Mouse (Mus musculus) G1E (cell line): ENCODE data around the gene Atf7. TPM values are rescaled to one million over a fixed set of nuclear protein-coding genes. Genes with fewer than 3 reads are reported as not detected.

ENCODE experiments used
- ATAC-seq: 2 replicates; pipeline ENCODE4 v1.8.0; 2016; ENCODE audit warnings: mild to moderate bottlenecking; ENCODE audit not compliant: insufficient number of reproducible peaks, poor library complexity, low FRiP score, severe bottlenecking; ENCODE audit errors: extremely low read depth
- DNase-seq: peaks from one replicate; pipeline ENCODE4 v3.0.0; 2012; ENCODE audit warnings: low spot score
- H3K27me3 ChIP-seq: 2 replicates; pipeline ENCODE4 v1.6.1; 2012; ENCODE audit warnings: mild to moderate bottlenecking, low read length, inconsistent platforms; ENCODE audit not compliant: insufficient read depth
- H3K36me3 ChIP-seq: replicated peaks from 2 replicates; pipeline ENCODE3; 2012; ENCODE audit warnings: mild to moderate bottlenecking, inconsistent platforms
- H3K4me1 ChIP-seq: 2 replicates; pipeline ENCODE4 v1.6.1; 2012; ENCODE audit warnings: low read depth, low read length, inconsistent platforms, mixed read lengths; ENCODE audit not compliant: insufficient read depth
- H3K4me3 ChIP-seq: 2 replicates; pipeline ENCODE4 v1.5.1; 2012; ENCODE audit warnings: low read depth, mild to moderate bottlenecking, inconsistent platforms, low read length, moderate library complexity, mixed read lengths
- H3K9me3 ChIP-seq: replicated peaks from 2 replicates; pipeline ENCODE4 v1.6.1; 2012; ENCODE audit warnings: inconsistent platforms
- CTCF ChIP-seq: IDR thresholded peaks from 2 replicates; pipeline ENCODE4 v1.5.1; 2012; ENCODE audit warnings: low read depth, low read length, inconsistent platforms, mixed read lengths
- GATA1 ChIP-seq: IDR thresholded peaks from 2 replicates; pipeline ENCODE4 v1.6.1; 2012; ENCODE audit warnings: borderline replicate concordance, low read length, inconsistent platforms, mixed read lengths
- GATA2 ChIP-seq: IDR thresholded peaks from 2 replicates; pipeline ENCODE4 v1.6.1; 2012; ENCODE audit warnings: low read depth, low read length, inconsistent platforms, borderline replicate concordance
- POLR2AphosphoS5 ChIP-seq: IDR thresholded peaks from 2 replicates; pipeline ENCODE4 v1.6.1; 2012; ENCODE audit warnings: low read depth, low read length, inconsistent platforms; ENCODE audit not compliant: insufficient replicate concordance
- TAL1 ChIP-seq: conservative IDR thresholded peaks from 2 replicates; pipeline ENCODE4 v1.6.1; 2012; ENCODE audit warnings: low read depth, low read length, inconsistent platforms, mixed read lengths
- polyA plus RNA-seq: library from polyadenylated mRNA; stranded (reverse); fragments of >175 nt; gene quantifications from 2 replicates; pipeline ENCODE4 v1.2.3, GENCODE M21; 2012
- total RNA-seq, 2 experiments: library from RNA; stranded (forward) in 1 of 2; stranded (reverse) in 1 of 2; fragments of 200-1000 nt in 1 of 2; fragments of >200 nt in 1 of 2; fragmentation: Nextera tagmentation in 1 of 2; gene quantifications; 2 replicates each; pipeline ENCODE4 v1.2.3; 2014 to 2017

Gene Atf7
- total and polyA plus RNA-seq, 3 experiments: 13.6 to 200 (median 29.3) TPM

DNA sequence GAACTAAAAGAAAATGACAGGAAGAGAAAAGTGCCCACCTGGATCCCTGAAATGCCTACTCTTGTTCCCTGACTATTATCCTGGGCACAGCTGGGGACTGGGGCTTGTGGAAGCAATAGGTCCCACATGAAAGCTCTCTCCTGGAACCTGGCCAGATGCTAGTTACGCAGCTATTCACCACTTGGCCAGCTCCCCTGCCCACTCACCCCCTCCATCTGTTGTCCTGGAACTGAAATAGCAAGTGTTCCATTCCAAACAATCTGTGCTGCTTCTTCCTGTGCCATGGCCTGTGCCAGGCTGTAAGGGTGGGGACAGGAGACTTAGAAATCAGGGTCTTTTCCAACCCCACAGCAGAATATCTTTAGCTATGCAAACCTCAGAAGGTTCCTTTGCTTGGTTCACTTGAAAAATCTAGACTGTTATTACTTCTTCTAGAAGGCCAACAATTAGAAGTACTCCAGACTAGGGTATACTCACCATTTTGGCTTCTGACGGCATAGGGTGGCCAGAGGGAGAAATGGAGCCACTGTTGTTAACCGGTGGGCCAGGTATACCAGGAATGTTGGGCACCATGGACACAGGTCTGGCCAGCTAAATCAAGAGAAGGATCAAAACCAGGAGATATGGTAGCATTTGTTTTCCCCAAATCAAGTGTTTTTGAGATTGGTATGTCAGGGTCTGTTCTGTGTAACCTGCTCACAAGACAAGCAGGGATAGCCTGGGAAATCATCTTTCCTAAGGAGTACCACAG lies 78.4 kb downstream of the Atf7 start:
- no peak for DNase-seq
- H3K4me1 ChIP-seq: no peaks in the 10 kb centered on the region
- H3K4me3 ChIP-seq: no peak overlapping the region
- no peaks in the 10 kb centered on the region for H3K27me3 ChIP-seq
- H3K36me3 ChIP-seq: peaks cover 70% of the 10 kb centered on the region
- no peak for ATAC-seq
- TF ChIP-seq GATA1 (no peak), CTCF (no peak), POLR2AphosphoS5 (no peak), GATA2 (no peak), TAL1 (no peak)
- H3K9me3 ChIP-seq: no peaks in the 10 kb centered on the region

DNA sequence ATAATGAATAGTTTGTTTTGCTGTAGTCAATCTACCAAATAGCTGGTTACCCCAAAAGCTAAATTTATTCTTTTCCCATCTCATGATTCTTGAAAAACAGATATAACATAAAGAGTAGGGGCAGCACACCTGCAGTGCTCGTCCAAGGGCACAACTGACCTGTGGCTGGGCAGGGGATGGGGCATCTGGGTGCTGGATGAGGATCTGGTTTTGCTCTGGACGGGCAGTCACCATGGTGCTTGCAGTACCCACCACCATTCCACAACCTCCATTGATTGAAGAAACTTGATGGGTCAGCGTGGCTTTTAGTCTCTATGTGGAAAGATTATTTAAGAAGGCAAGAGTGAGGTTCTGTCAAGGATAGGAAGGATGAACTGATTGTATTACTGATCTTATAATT lies 79.0 kb downstream of the Atf7 start:
- no peak for DNase-seq
- peaks cover 69% of the 10 kb centered on the region for H3K36me3 ChIP-seq

DNA sequence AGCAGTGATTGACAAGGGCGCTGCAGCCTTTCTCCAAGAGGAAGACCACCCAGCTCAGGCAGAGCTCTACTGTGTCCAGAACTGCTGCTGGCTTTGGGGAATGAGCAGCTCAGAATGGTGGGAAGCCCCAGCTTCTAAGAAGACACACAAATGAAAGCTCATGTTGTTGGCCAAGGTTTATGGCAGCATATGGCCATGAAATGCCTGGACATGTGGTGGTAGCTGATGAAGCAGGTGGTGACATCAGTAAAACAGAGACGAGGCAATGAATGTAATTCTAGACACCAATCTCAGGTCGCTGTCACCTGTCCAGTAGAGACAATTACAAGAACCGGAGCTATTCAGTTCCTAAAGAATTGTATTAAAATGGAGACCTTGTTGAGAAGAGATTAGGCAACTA lies 80.5 kb downstream of the Atf7 start:
- TF ChIP-seq CTCF: no peak
- no peak for TF ChIP-seq GATA1
- no peak for TF ChIP-seq POLR2AphosphoS5
- no peak for TF ChIP-seq TAL1
- TF ChIP-seq GATA2: no peak

More for the DNA sequence above, 79.0 kb downstream of the Atf7 start:
- Histone ChIP-seq H3K4me1 (no peaks in the 10 kb centered on the region), H3K4me3 (no peak overlapping the region), H3K9me3 (no peaks in the 10 kb centered on the region), H3K27me3 (no peaks in the 10 kb centered on the region)
- no peak for ATAC-seq
- no peak for TF ChIP-seq GATA2
- TF ChIP-seq TAL1: no peak
- TF ChIP-seq POLR2AphosphoS5: no peak
- no peak for TF ChIP-seq GATA1
- TF ChIP-seq CTCF: no peak

DNA sequence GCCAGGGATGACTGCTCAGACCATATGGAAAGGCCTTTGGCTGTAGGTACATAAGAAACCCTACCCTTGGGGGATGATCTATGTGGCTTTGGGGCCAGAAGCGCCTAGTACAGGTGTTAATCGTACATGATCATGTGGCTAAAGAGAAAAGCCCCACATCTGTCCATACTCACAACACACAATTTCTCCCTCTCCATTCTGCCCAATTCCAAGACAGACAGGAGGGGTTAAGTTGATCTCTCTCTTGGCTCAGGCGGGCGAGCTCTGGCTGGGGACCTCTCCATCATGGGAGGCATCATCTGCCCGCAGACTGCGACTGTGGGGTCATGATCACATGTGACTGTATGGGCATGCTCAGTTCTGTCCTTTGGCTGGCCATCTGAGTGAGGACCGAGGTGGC lies 91.3 kb downstream of the Atf7 start:
- H3K36me3 ChIP-seq: peaks cover 92% of the 10 kb centered on the region
- no peaks in the 10 kb centered on the region for H3K9me3 ChIP-seq
- ATAC-seq (no peak), DNase-seq (no peak)
- TF ChIP-seq TAL1 (no peak), CTCF (no peak), POLR2AphosphoS5 (no peak), GATA2 (no peak), GATA1 (no peak)
- no peaks in the 10 kb centered on the region for H3K27me3 ChIP-seq
- H3K4me3 ChIP-seq: no peak overlapping the region
- no peaks in the 10 kb centered on the region for H3K4me1 ChIP-seq

More for the DNA sequence above, 80.5 kb downstream of the Atf7 start:
- Histone ChIP-seq H3K27me3 (no peaks in the 10 kb centered on the region), H3K9me3 (no peaks in the 10 kb centered on the region), H3K36me3 (peaks cover 79% of the 10 kb centered on the region), H3K4me3 (no peak overlapping the region), H3K4me1 (no peaks in the 10 kb centered on the region)
- ATAC-seq: no peak
- no peak for DNase-seq

DNA sequence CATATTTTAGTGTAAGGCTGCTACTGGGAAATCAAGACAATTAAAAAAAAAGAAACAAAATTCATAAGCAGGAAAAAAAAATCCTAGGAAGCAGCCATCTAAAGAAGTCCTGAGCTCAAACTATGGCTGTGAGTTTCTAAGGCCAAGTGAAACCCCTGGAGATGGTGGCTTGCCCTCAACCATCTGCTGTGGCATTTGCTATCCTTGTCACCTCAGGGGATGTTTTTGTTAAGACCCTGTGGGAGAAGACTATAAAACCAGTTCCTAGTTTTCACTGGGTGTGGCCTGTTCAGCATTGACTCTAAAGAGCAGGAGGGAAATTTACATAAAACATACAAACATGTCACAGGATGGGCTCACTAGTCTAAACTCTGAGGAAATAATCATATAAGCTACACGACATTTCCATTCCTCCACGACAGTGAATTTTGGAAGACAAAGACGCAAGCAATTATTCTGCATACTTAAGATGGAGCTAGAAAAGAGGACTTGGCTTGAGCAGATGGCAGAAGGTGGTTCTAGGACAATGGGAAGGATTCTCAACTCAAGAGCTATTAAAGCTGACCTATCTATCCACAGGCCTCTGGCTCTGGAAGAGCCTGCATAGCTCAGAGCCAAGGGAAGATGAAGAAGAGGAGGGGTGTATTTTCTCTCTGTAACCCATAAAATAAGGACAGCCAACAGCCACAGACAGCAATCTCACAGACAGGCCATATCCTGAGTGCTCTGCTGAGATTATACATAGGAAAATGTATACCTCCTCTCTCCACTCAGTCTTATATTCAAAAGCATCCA lies 93.0 kb downstream of the Atf7 start:
- no peak for ATAC-seq
- no peak for TF ChIP-seq POLR2AphosphoS5

DNA sequence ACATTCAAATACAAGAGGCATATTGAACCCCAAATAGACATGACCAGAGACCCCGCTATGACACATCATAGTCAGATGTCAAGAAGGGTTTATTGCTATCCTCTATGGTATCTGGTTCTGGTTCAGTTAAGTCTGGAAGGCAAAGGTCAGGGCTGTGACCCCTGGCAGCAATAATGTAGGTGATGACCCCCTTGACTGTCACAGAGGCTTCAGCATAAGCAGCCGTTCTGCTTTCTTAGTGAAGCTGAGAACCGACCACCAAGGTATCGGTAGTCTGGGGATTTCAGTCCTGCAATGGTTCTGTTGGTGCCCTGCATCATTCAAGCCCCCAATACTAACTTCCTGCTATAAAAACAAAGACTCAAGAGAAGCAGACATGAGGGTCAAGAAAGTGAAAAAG lies 93.7 kb downstream of the Atf7 start:
- no peak for TF ChIP-seq GATA2
- TF ChIP-seq POLR2AphosphoS5: no peak
- no peak for TF ChIP-seq GATA1
- no peak for TF ChIP-seq CTCF
- TF ChIP-seq TAL1: no peak
- Histone ChIP-seq H3K9me3 (no peaks in the 10 kb centered on the region), H3K36me3 (peaks cover 94% of the 10 kb centered on the region), H3K4me3 (no peak overlapping the region), H3K27me3 (no peaks in the 10 kb centered on the region), H3K4me1 (no peaks in the 10 kb centered on the region)
- DNase-seq (no peak), ATAC-seq (no peak)

More for the DNA sequence above, 93.0 kb downstream of the Atf7 start:
- DNase-seq: no peak
- Histone ChIP-seq H3K9me3 (no peaks in the 10 kb centered on the region), H3K36me3 (peaks cover 95% of the 10 kb centered on the region), H3K4me1 (no peaks in the 10 kb centered on the region), H3K4me3 (no peak overlapping the region), H3K27me3 (no peaks in the 10 kb centered on the region)
